Mouse (Mus musculus) liver, adult (tissue): ENCODE data around the gene Fam222b.

Experiments used
- GATA4 ChIP-seq: IDR thresholded peaks from 2 replicates; pipeline ENCODE4 v1.6.1; 2014; ENCODE audit warnings: mild to moderate bottlenecking, low read length; ENCODE audit not compliant: insufficient replicate concordance

Fam222b gene

DNA sequence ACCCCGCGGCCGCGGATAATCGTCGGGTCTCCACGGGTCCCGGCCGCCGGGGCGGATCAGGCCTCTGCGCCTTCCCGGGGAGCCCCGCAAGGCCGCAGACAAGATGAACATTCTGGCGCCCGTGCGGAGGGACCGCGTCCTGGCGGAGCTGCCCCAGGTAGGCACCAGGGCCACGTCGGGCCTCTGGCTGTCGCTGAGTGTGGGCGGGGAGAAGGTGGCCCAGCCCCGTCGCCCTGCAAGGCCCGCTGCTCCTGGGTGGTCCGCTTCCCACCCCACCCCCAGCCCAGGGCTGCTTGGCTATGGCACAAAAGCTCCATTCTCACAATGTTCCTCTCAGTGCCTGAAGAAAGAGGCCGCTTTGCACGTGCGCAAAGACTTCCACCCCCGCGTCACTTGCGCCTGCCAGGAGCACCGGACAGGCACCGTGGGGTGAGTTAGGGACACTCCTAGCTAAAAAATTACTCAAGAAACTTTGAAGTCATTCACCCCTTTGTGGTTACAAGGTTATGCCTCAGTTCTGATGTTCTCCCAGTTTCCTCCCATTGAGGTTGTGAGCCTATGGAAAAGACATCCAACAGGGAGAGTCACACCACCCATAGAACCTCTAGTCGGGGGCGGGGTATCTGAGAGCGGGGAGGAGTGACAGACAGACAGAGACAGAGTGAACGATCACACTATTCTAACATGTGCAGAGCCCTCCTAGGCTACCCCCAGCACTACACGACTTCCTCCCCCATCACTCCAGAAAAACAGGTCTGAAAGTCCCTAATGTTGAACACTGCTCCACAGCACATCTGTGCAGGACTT, 95.0 kb downstream of the Fam222b start:
- TF ChIP-seq GATA4, result no peak

DNA sequence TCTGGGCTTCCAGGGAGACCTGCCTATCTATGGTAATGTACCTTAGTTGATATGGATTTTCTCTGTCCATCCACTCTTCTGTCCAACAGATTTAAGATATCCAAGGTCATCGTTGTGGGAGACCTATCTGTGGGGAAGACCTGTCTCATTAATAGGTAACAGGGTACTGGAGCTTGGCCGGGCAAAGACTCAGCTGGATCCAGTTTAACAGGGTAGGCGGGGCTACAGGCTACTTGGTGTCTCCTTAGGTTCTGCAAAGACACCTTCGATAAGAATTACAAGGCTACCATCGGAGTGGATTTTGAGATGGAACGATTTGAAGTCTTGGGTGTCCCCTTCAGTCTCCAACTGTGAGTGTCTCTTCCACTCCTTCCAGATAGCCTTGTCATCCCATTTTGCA, 95.6 kb downstream of the Fam222b start:
- no peak for TF ChIP-seq GATA4

DNA sequence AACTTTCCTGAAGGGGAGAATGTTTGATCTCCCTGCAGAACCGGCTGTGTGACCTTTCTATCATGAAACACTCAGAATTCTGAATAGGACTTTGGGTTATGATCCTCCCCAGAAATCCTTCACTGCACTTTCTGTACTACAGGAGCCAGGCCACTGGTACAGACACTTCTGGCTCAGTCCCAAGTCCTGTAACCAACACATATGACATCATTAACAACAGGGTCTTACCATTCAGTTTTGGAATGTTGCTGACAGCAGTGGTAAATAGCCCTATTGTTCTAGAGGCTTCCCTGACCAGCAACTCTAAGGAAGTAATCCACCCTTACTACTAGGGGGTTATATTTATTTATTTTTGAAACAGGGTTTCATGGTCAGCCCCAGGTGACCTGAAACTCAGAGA, 98.7 kb downstream of the Fam222b start, which contains the start of gene Proca1:
Gene Proca1 (plus strand): TSS at position 280 of the 400 bp plus-strand sequence.
- TF ChIP-seq GATA4, result no peak

DNA sequence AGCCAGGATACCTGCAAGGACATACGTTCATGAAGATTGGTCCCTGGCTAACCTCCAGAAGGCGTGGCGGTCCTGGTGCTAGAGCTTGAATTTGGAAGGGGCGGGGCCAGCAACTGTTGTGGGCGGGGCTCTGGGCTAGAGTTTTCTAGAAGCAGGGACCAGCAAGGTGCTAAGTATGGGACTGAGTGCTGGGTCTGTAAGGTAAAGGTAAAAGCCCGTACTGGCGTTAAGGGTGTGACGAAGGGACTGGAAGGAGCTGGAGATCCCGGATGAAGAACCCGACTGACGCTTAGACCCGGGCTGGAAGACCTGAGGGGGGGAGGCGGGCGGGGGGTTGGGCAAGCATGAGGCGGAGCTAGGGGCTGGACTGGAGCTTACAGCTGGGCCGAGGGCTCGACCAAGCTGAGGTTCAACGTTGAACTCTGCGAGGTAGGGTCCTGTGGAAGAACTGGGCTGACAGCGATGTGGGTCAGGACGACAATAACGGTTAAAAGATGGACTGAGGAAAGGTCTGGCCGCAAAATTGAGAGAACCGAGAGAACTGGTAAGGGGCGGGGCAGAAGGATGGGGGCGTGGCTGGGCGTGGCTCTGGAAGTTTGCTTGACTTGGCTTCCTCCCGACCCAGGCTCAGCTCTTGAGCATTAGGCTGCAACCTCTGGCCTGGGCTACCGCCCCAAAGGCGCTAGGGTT, 100.1 kb downstream of the Fam222b start:
- TF ChIP-seq GATA4, result no peak

DNA sequence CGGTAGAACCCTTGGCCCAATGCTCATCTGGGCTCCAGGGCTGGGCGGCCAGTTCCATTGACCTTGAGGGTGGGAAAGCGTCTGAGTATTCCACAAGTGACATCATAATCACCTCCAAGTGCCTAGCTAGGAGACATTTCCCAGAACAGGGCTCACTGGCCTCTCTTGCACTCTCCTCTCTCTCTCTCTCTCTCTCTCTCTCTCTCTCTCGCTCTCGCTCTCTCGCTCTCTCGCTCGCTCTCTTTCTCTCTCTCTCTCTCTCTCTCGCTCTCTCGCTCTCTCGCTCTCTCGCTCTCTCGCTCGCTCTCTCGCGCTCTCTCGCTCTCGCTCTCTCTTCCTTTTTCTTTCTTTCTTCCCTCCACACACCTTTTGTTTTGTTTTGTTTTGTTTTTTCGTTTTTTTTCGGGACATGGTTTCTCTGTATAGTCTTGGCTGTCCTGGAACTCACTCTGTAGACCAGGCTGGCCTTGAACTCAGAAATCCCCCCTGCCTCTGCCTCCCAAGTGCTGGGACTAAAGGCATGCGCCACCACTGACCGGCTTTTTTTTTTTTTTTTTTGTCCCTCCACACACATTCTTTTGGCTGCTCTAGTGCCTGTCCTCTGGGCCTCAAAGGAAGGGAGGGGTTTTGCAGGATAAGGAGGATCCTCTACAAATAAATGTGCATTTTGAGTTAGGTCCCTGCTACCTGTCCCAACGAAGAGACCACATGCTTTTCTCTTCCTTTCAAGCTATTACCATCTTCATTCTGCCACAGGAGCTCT, 100.8 kb downstream of the Fam222b start:
- TF ChIP-seq GATA4, result no peak

DNA sequence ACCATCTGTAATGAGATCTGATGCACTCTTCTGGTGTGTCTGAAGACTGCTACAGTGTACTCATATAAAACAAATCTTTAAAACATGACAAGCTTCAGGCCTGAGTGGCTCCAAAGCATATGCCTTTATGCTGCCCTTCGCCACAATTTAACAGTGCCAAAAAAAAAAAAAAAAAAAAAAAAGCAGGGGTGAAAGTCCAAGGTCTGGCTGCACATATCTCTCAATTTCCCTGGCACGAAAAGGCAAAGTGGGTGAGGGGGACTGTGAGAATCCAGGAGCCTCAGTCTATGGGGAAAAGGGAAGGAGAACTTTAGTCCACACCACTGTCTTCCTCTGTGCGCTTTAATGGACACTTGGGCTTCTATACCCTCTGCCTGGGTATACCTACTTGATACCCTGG, 107.9 kb downstream of the Fam222b start:
- TF ChIP-seq GATA4, result no peak

DNA sequence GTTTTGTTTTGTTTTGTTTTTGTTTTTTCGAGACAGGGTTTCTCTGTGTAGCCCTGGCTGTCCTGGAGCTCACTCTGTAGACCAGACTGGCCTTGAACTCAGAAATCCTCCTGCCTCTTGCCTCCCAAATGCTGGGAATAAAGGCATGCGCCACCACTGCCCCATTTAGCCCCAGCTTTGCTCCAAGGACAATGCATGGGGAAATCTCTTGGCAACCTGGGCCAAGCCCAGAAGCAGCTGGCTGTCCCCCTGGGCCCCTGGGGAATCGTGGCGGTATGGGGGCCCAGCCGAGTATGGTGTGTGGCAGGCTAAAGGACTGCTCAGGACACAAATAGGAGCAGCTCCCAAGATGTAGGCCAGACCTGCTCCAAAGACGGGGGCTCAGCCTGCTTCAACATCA, 109.8 kb downstream of the Fam222b start:
- TF ChIP-seq GATA4, result no peak

DNA sequence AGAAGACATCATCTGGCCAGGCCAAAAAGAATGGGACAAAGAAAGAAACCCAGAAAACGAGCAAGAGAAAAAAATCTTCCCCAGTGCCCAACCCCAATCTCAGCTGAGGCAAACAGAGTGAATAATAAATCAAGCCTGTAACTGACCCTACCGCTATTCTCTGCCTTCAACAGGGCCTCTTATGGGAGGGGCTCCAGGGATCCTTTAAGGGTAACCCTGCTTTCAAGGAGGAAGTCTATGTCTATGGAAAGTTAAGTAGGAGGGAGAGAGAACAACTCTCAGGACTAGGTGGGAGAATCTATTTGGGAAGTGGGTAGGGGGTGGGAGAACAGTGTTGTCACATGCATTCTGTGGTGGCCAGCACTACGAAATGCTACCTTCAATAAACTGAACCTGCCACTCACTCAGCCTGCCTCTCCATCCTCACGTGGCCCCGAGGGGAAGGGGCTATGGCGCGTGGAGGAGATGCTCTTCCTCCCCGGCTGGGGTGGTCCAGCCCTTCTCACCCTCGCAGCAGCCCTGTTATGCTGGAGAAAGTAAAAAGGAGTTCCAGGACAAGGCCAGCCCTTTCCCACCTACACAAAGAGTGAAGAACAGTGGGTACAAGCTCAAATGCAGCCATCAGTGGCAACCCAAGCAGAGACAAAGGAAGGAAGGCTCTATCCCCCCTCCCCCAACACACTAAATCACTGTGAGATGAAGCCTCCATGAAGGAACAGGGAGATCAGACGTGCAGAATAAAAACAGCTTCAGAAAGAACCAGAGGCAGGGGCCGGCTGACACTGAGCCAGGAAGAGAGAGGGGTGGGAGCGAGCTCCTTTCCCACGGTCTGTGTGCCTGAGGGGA, 111.1 kb downstream of the Fam222b start:
- TF ChIP-seq GATA4, result no peak
